Comparison of ENCODE assay signal across 10 mouse cellular contexts in the genomic region with DNA sequence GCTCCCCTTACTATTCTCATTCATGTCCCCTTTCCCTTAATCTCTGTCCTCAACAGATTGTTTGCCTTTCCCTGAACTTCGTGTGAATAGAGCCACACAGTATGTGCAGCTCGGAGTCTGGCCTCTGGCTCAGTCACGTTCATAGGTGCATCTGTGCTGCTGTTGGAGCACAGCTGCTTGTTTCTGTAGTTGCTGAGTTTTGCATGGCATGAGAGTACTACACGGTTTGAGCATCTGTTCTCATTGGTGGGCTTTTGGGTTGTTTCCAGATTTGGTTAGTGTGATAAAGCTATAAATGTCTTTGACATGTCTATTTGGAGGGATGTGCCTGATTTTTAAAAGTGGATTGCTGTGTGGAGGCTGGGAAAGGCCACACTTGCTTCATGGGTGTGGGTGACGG. TPM values are rescaled to one million over a fixed set of nuclear protein-coding genes. Genes with fewer than 3 reads are reported as not detected.
DNase-seq lines count a peak whose midpoint lies in the region; ATAC-seq and TF ChIP-seq lines count a peak whose summit lies in the region.
"Had no signal": no experiment of that assay in that cellular context is flagged by ENCODE, and none has a peak within 500 bp of the region (broad histone marks: within the 10 kb centered on the region; RNA-seq: fewer than 3 reads in every experiment).

No protein-coding gene starts in this region.

- no peak for ATAC-seq in heart, embryonic 12.5 days (ENCODE audit: insufficient number of reproducible peaks, low FRiP score)

- DNase-seq in heart, postnatal 14 days: no peak
- DNase-seq in left cerebral cortex, adult 2 months (ENCODE audit: extremely low spot score in 1 of 2, low spot score in 2 of 2): no peak
- DNase-seq in left cerebral cortex, adult 8-10 months (ENCODE audit: low spot score in 2 of 2): no peak
- no peak for DNase-seq in left cerebral cortex, postnatal 36 days (ENCODE audit: low spot score in 2 of 2)

- 65% methylated on average over 5 of the region's 5 CpGs for WGBS in heart, embryonic 12.5 days

- H3K9ac ChIP-seq in heart, embryonic 12.5 days: 0 out of 2 replicates have a peak overlapping the region, but pooled peaks have one; percentile 22
- H3K9ac ChIP-seq in ES-Bruce4 (ENCODE audit: low read depth, poor library complexity, severe bottlenecking): peak overlapping the region; percentile 14

- no peaks in the 10 kb centered on the region for H3K9me3 ChIP-seq in heart, embryonic 12.5 days (replicated peaks)
- H3K9me3 ChIP-seq in ES-Bruce4 (replicated peaks; ENCODE audit: control insufficient read depth, insufficient read depth, low read length, poor library complexity, severe bottlenecking): no peaks in the 10 kb centered on the region
- H3K9me3 ChIP-seq: liver, embryonic 13.5 days; midbrain, embryonic 10.5 days had no signal

- TF ChIP-seq EP300 in ES-Bruce4 (IDR thresholded peaks at IDR 0.05; ENCODE audit: insufficient read depth, low read depth, low read length): no peak

- H3K27ac ChIP-seq in heart, embryonic 12.5 days (ENCODE audit: poor library complexity, severe bottlenecking): no peak overlapping the region
- H3K27ac ChIP-seq in left cerebral cortex, adult 2 months: peak overlapping the region; percentile 45; the same call in 1 of the 2 replicates
- H3K27ac ChIP-seq in ES-Bruce4 (ENCODE audit: insufficient read depth, low read length): peak overlapping the region; percentile 52
- peak overlapping the region; percentile 9; the same call in 1 of the 2 replicates for H3K27ac ChIP-seq in embryonic fibroblast, embryonic 13.5 days (ENCODE audit: insufficient read depth, low read length)

- no peaks in the 10 kb centered on the region for H3K27me3 ChIP-seq in heart, embryonic 12.5 days (replicated peaks)
- H3K27me3 ChIP-seq in ES-Bruce4 (ENCODE audit: control insufficient read depth, insufficient read depth, low read length, poor library complexity, severe bottlenecking): no peaks in the 10 kb centered on the region
- H3K27me3 ChIP-seq: liver, embryonic 13.5 days had no signal

- H3K4me1 ChIP-seq in heart, embryonic 12.5 days (replicated peaks): peaks cover 62% of the 10 kb centered on the region
- H3K4me1 ChIP-seq in ES-Bruce4 (ENCODE audit: control insufficient read depth, insufficient read depth, low read length): peaks cover 6% of the 10 kb centered on the region
- peaks cover 7% of the 10 kb centered on the region; the same call in 1 of the 2 replicates for H3K4me1 ChIP-seq in embryonic fibroblast, embryonic 13.5 days (ENCODE audit: control insufficient read depth, insufficient read depth, low read length)

- peak overlapping the region; percentile 69 for H3K4me2 ChIP-seq in heart, embryonic 12.5 days

- intact Hi-C loops in heart, postnatal 14 days (cut with DNase I): loop anchor here (1.0 to 5.0 kb wide), 5 partner anchors 18 to 248 kb away; partner anchors contain the start of gene Pank2
- intact Hi-C loops in left cerebral cortex, adult 2 months (cut with DNase I): loop anchor here (1.0 to 10.0 kb wide), 2 partner anchors 87 to 416 kb away; no protein-coding TSS in a partner anchor
- intact Hi-C loops in left cerebral cortex, postnatal 36 days (cut with DNase I): no loop called here

- H3K4me3 ChIP-seq in heart, embryonic 12.5 days: no peak overlapping the region
- no peak overlapping the region for H3K4me3 ChIP-seq in left cerebral cortex, adult 2 months
- H3K4me3 ChIP-seq in ES-Bruce4 (ENCODE audit: low read depth, low read length): peak overlapping the region; percentile 20
- H3K4me3 ChIP-seq in embryonic fibroblast, embryonic 13.5 days (ENCODE audit: insufficient read depth, low read length): no peak overlapping the region

- no peaks in the 10 kb centered on the region for H3K36me3 ChIP-seq in heart, embryonic 12.5 days
- no peaks in the 10 kb centered on the region for H3K36me3 ChIP-seq in ES-Bruce4 (ENCODE audit: control insufficient read depth, insufficient read depth, low read length, poor library complexity, severe bottlenecking)
- H3K36me3 ChIP-seq: midbrain, embryonic 10.5 days had no signal

- no peak for TF ChIP-seq POLR2A in ES-Bruce4 (IDR thresholded peaks at IDR 0.05; ENCODE audit: insufficient read depth, low read length)
- TF ChIP-seq POLR2A in embryonic fibroblast, embryonic 13.5 days (IDR thresholded peaks at IDR 0.05; ENCODE audit: low read depth, low read length): no peak

- TF ChIP-seq CTCF in left cerebral cortex, adult 2 months (IDR thresholded peaks at IDR 0.05): no peak
- TF ChIP-seq CTCF in ES-Bruce4 (IDR thresholded peaks at IDR 0.05; ENCODE audit: low read depth, low read length): no peak
- TF ChIP-seq CTCF in embryonic fibroblast, embryonic 13.5 days (IDR thresholded peaks at IDR 0.05; ENCODE audit: borderline replicate concordance, insufficient read depth, low read length): no peak

RNA-seq across cellular contexts. Expression of gene Smox, which starts 19.2 kb away (rescaled TPM):
- 21.0 and 21.3 TPM in 2 replicates for polyA plus RNA-seq in heart, embryonic 12.5 days (2016; fragmentation: Nextera tagmentation; extraction: Ambion mirVana)
- 10 to 100 TPM; 37.0 to 40.6 TPM for total RNA-seq in heart, postnatal 14 days (2021)
- 10 to 100 TPM; 68.9 to 80.3 TPM for total RNA-seq in left cerebral cortex, adult 2 months (2021)
- 10 to 100 TPM; 48.6 to 64.3 (median 57.9) TPM for total RNA-seq in left cerebral cortex, adult 8-10 months (2022)
- polyA plus RNA-seq in ES-Bruce4 (2011; ENCODE audit: insufficient read depth, insufficient read length, low read depth, missing spikeins): 18.2 and 20.2 TPM in 2 replicates
- polyA plus RNA-seq in embryonic fibroblast, embryonic 13.5 days (2011; ENCODE audit: insufficient read length, low read depth, missing spikeins): 21.0 and 21.1 TPM in 2 replicates
- 10 to 100 TPM; 67.0 to 78.1 TPM for total RNA-seq in left cerebral cortex, postnatal 36 days (2021)

RNA-seq across cellular contexts. Expression of gene Adra1d, which starts 51.6 kb away (rescaled TPM):
- polyA plus RNA-seq in heart, embryonic 12.5 days (2016; fragmentation: Nextera tagmentation; extraction: Ambion mirVana): 0.23 and 0.45 TPM in 2 replicates
- 1 to 10 TPM; 4.1 to 4.6 TPM for total RNA-seq in heart, postnatal 14 days (2021)
- 10 to 100 TPM; 64.3 to 65.7 TPM for total RNA-seq in left cerebral cortex, adult 2 months (2021)
- 10 to 100 TPM; 33.6 to 38.2 (median 36.4) TPM for total RNA-seq in left cerebral cortex, adult 8-10 months (2022)
- not detected in 2 replicates for polyA plus RNA-seq in ES-Bruce4 (2011; ENCODE audit: insufficient read depth, insufficient read length, low read depth, missing spikeins)
- polyA plus RNA-seq in embryonic fibroblast, embryonic 13.5 days (2011; ENCODE audit: insufficient read length, low read depth, missing spikeins): 9.2 and 10.5 TPM in 2 replicates
- 10 to 100 TPM; 54.2 to 63.3 TPM for total RNA-seq in left cerebral cortex, postnatal 36 days (2021)
- polyA plus RNA-seq: inflammation-experienced regulatory T-cells, adult 6 months had no signal

Comparison
In these comparisons a context has a peak if more than half of its experiments do, and no peak if none do; other contexts are left out.
1. RNA of gene Adra1d, which starts 51.6 kb away (total RNA-seq): 64.3 to 65.7 TPM in left cerebral cortex, adult 2 months, 54.2 to 63.3 TPM in left cerebral cortex, postnatal 36 days and 33.6 to 38.2 TPM in left cerebral cortex, adult 8-10 months; 4.1 to 4.6 TPM in heart, postnatal 14 days; every median in the first group is over 4 times any median in the second.